Mouse (Mus musculus) monocyte, adult 5-6 weeks (primary cell): Measurements from ENCODE around the gene Rbfox3. TPM values are rescaled to one million over a fixed set of nuclear protein-coding genes. Genes with fewer than 3 reads are reported as not detected.

ENCODE experiments used
- ATAC-seq: fragments of 153-309, 156-312 bp; replicated peaks from 2 replicates; pipeline ENCODE4 v1.8.0; 2017; ENCODE audit warnings: mild to moderate bottlenecking; ENCODE audit not compliant: low TSS enrichment, insufficient number of reproducible peaks, severe bottlenecking, poor library complexity, low FRiP score
- total RNA-seq: library from RNA; stranded (forward); fragments of 200-1000, 200-491, 200-594 nt; gene quantifications from 3 replicates; pipeline ENCODE4 v1.2.3, GENCODE M21; 2017

Rbfox3 gene
- total RNA-seq, 1 experiment from 2014 or later: not detected

DNA sequence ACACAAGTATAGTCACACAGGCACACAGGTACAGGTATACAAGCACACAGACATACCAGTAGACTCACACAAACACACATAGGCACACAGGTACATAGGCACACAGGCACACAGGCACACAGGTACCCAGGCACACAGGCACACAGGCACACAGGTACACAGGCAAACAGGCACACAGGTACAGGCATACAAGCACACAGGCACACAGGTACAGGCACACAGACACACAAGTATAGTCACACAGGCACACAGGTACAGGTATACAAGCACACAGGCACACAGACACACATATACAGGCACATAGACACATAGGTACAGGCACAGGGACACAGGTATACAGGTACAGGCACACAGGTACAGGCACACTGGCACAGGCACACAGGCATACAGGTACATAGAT, 24.2 kb downstream of the Rbfox3 start:
- peak; percentile 36; the same call in 1 of the 2 replicates for ATAC-seq

DNA sequence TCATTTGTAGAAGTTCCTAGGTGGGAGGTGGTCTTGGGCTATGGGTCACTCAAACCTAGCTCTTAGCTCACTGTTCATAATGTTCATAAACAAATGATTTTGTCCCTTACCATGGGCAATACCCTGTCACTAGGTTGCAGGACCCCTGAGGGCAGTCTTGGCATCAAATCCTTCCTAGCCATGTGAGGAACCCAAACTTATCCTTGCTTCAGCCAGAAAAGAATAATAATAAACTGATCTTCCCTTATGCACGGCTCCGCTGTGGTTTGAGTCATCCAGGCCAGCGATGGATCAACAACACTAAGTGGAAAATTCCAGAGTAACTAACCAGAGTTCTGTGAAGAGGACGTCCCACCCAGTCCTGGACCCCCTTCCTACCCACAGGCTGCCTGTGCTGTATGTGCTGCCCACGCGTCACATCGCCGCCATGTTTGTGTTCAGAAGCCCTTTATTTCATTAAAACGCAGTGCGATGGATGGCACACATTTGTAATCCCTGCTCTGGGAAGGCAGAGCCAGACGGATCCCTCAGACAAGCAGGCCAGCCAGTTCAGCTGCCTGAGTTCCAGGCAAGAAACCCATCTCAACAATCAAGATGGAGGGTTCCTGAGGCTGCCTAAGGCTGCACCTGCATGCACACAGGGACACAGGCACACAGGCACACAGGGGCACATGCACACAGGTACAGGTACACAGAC, 25.0 kb downstream of the Rbfox3 start:
- no peak for ATAC-seq

DNA sequence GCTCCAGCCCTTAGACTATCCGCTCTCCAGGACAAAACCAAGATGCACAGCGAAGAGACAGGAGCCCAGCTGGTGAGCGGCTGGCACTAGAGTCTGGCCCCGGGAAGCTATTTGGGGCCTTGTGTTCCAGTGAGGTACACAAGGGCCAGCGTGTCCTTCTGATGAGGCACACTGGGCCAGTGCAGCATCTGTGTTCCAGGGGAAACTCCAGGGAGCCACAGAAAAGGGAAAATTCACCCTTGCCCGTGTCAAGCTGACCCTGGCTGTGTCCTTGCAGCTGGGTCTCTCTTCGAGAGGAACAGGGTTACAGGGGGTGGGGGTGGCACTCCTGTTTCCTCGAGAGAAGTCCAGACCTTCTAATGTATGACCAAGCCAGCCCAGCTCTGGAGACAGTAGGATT, 25.8 kb downstream of the Rbfox3 start:
- no peak for ATAC-seq

GRCm38 (mm10) chr11:118885135-118885534, 26.3 kb downstream of the Rbfox3 start:
- no peak for ATAC-seq

DNA sequence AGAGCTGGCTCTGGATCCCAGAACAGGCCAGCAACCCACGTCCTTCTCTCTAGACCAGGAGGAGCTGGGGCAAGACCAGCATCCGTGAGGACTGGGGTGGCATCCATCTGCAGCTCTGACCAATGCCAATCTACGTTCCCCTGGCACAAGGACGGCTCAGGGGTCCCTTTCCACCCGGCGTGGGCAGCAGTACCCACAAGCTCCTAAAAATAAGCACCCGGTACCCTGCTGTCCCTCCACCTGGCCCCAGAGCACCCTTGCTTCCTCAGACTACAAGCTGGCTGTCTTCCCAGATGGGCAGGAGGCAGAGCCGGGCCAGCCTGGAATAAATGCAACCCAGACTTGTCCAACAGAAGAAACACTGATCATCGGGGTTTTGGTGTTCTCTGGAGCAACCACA, 28.3 kb downstream of the Rbfox3 start:
- no peak for ATAC-seq

DNA sequence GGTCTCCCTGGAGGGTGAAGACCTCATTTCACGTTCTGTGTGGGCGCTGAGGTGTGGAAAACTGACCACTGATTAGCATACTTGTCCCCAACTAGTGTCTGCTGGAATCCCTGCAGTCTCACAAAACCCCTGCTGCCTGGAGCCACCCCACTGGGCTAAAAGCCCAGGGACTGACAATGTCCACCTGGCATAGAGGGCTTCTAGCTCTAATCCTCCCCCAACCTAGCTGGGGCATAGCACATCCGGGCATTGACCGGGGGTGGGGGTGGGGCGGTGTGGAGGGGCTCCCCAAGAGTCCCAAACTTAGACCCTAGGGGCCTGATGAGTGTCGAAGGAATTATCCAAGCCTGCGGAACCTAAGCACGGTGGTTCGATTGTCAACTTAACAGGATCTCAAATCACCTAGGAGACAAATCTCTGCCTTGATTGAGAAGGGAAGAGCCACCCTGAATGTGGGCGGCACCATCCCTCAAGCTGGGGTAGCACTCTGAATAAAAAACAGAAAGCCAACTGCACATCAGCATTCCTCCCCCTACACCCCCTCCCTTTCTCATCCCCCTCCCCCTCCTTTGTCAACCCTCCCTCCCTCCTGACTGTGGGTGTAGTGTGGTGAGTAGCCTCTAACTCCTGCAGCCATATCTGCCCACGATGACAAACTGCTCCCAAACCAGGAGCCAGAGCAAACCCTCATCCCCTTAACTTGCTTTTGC, 29.5 kb downstream of the Rbfox3 start:
- no peak for ATAC-seq

- no peak for ATAC-seq
Observed at GRCm38 (mm10) chr11:118879466-118880150, 31.8 kb downstream of the Rbfox3 start.

GRCm38 (mm10) chr11:118878605-118879245, 32.7 kb downstream of the Rbfox3 start:
- no peak for ATAC-seq

- ATAC-seq: no peak
Observed at GRCm38 (mm10) chr11:118875243-118875897, 36.0 kb downstream of the Rbfox3 start.

GRCm38 (mm10) chr11:118874487-118875095, 36.8 kb downstream of the Rbfox3 start:
- ATAC-seq: no peak

DNA sequence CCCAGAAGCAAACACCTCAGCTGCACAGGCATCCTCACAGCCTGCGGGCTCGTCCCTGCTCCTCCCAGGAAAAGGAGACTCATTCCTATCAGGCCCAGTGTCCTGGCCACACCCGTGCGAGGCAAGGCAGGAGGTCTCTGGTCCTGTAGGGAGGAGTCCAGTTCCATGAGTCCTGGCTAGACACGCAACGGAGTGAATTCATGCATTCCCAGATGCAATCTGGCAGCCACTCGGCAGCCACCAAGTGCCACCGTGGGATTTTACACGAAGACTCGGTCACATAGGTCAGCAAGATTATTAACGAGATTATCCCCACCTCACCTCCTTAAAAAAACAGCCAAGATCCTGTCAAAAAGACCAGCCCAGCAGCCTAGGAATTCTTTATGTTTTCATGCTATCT, 37.4 kb downstream of the Rbfox3 start:
- no peak for ATAC-seq

GRCm38 (mm10) chr11:118871527-118871926, 39.9 kb downstream of the Rbfox3 start:
- no peak for ATAC-seq

GRCm38 (mm10) chr11:118863360-118863759, 48.0 kb downstream of the Rbfox3 start:
- ATAC-seq: no peak

GRCm38 (mm10) chr11:118861801-118862431, 49.5 kb downstream of the Rbfox3 start:
- no peak for ATAC-seq

- ATAC-seq: no peak
Observed at GRCm38 (mm10) chr11:118861246-118861645, 50.2 kb downstream of the Rbfox3 start.

DNA sequence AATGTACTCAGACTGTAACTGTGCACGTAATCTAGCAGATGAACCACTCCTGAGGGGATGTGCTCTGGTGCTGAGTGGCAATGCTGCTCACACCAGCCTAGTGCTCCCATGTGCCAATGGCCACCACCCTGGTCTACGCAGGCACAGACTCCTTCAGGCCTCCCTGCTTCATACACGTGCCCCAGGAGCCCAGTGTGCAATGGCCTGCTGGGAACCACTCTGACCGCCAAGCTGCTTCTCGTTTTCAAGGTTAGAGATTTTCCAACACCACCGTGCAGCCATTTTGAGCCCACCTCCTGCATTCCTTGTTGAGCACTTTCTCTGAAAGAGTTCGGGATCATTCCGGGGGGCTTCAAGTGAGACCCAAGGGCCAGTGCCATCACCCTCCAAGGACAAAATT, 50.6 kb downstream of the Rbfox3 start:
- no peak for ATAC-seq

DNA sequence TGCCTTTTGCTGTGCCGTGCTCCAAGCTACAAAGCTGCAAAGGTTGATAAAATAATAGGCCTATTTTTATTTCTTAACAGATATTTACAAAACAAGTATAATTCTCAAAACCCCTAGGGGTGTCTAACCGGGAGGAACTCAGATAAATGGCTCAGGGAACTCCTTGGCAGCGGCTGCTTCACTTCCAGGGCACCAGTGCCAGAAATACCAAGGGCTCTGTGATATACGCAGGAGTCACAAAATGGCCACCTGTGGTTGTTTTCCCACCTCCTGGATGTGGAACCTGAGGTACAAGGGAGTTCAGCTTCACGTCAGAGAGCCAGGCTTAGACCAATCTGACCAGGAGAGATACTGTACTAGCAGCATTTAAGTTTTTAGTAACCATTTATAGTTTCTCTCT, 51.6 kb downstream of the Rbfox3 start:
- ATAC-seq: no peak

DNA sequence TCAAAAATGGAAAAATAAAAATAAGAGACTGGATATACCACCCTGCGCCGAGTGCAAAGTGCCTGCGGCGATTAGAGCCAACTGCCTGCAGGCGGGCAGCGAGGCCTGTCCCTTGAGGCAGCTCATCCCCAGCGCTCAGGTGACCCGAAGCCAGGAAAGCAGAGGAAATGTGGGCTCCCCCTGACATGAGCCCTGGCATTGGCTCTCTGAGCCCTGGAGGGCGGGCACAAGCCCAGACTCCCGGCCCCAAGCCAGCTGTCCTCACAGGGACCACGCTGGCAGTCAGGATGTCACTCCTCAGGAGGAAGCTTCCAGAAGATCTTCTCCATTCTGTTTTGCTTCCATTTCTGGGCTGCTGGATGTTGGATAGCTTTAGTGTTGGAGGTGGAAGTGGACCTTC, 53.1 kb downstream of the Rbfox3 start:
- no peak for ATAC-seq
